In genomic region chr10:108454691-108455117, GRCm38 (mm10) we compare ENCODE assay signal across 8 mouse cellular contexts.
DNase-seq lines count a peak whose midpoint lies in the region; ATAC-seq and TF ChIP-seq lines count a peak whose summit lies in the region.
"Had no signal": no experiment of that assay in that cellular context is flagged by ENCODE, and none has a peak within 500 bp of the region (broad histone marks: within the 10 kb centered on the region; RNA-seq: fewer than 3 reads in every experiment).

No protein-coding gene starts in this region.

- no peaks in the 10 kb centered on the region for H3K36me3 ChIP-seq in lung, embryonic 14.5 days (ENCODE audit: insufficient read depth)
- H3K36me3 ChIP-seq in stomach, postnatal 0 days (ENCODE audit: control insufficient read depth, insufficient read depth, low read length), result no peaks in the 10 kb centered on the region
- no peaks in the 10 kb centered on the region for H3K36me3 ChIP-seq in neural tube, embryonic 15.5 days

- no peak overlapping the region for H3K27ac ChIP-seq in lung, embryonic 14.5 days (ENCODE audit: low read depth)
- H3K27ac ChIP-seq in stomach, postnatal 0 days (replicated peaks), result no peak overlapping the region
- H3K27ac ChIP-seq in neural tube, embryonic 15.5 days (replicated peaks), result no peak overlapping the region

- intact Hi-C loops in left cerebral cortex, postnatal 10 days (cut with DNase I), result loop anchor here (10.0 kb wide), 1 partner anchor 550 kb away; no protein-coding TSS in a partner anchor

- H3K4me3 ChIP-seq in lung, embryonic 14.5 days (ENCODE audit: low read depth, low read length), result no peak overlapping the region
- no peak overlapping the region for H3K4me3 ChIP-seq in stomach, postnatal 0 days (ENCODE audit: low read depth, low read length)
- H3K4me3 ChIP-seq in neural tube, embryonic 15.5 days (replicated peaks), result no peak overlapping the region

- H3K9ac ChIP-seq in lung, embryonic 14.5 days, result no peak overlapping the region
- 0 out of 2 replicates have a peak overlapping the region, but pooled peaks have one; percentile 13 for H3K9ac ChIP-seq in stomach, postnatal 0 days (ENCODE audit: low read length)
- H3K9ac ChIP-seq in neural tube, embryonic 15.5 days (replicated peaks), result no peak overlapping the region

- H3K4me2 ChIP-seq in lung, embryonic 14.5 days, result no peak overlapping the region
- no peak overlapping the region for H3K4me2 ChIP-seq in stomach, postnatal 0 days (replicated peaks; ENCODE audit: low read depth)
- H3K4me2 ChIP-seq in neural tube, embryonic 15.5 days, result no peak overlapping the region

- TF ChIP-seq EP300 in stomach, postnatal 0 days (optimal IDR thresholded peaks at IDR 0.05), result no peak

- no peak for TF ChIP-seq CTCF in lung, embryonic 14.5 days (IDR thresholded peaks at IDR 0.05; ENCODE audit: low read depth)
- 0 out of 2 replicates have a peak, but pooled peaks have one; percentile 4 for TF ChIP-seq CTCF in stomach, postnatal 0 days (IDR thresholded peaks at IDR 0.05; ENCODE audit: low read depth)

- WGBS in lung, embryonic 14.5 days, result 45% methylated on average over 11 of the region's 11 CpGs
- WGBS in stomach, postnatal 0 days, result 54% methylated on average over 11 of the region's 11 CpGs
- 88% methylated on average over 11 of the region's 11 CpGs for WGBS in neural tube, embryonic 15.5 days

- H3K4me1 ChIP-seq in lung, embryonic 14.5 days (ENCODE audit: insufficient read depth), result 0 out of 2 replicates have a peak, but pooled peaks cover 7% of the 10 kb centered on the region
- H3K4me1 ChIP-seq in stomach, postnatal 0 days (replicated peaks; ENCODE audit: control insufficient read depth, insufficient read depth), result no peaks in the 10 kb centered on the region
- no peaks in the 10 kb centered on the region for H3K4me1 ChIP-seq in neural tube, embryonic 15.5 days

- ATAC-seq in lung, embryonic 14.5 days (ENCODE audit: insufficient read depth), result 0 out of 2 replicates have a peak, but pooled peaks have one; percentile 39
- ATAC-seq in stomach, postnatal 0 days (ENCODE audit: low FRiP score, low TSS enrichment), result peak; percentile 77
- ATAC-seq in neural tube, embryonic 15.5 days (ENCODE audit: low FRiP score), result no peak

- no peaks in the 10 kb centered on the region for H3K27me3 ChIP-seq in lung, embryonic 14.5 days (ENCODE audit: insufficient read depth, low read length)
- no peaks in the 10 kb centered on the region for H3K27me3 ChIP-seq in stomach, postnatal 0 days (ENCODE audit: control insufficient read depth, insufficient read depth, low read length)
- no peaks in the 10 kb centered on the region for H3K27me3 ChIP-seq in neural tube, embryonic 15.5 days (replicated peaks)

- no peaks in the 10 kb centered on the region for H3K9me3 ChIP-seq in lung, embryonic 14.5 days (ENCODE audit: low read depth, low read length)
- no peaks in the 10 kb centered on the region for H3K9me3 ChIP-seq in stomach, postnatal 0 days (ENCODE audit: control insufficient read depth, low read length)
- H3K9me3 ChIP-seq in neural tube, embryonic 15.5 days (replicated peaks), result no peaks in the 10 kb centered on the region

- DNase-seq in lung, embryonic 14.5 days, result peak; percentile 46
- DNase-seq in lung, postnatal 10 days, result no peak
- peak; percentile 57 for DNase-seq in kidney, adult 11 months
- peak; percentile 35 to 63 for DNase-seq in left cerebral cortex, postnatal 10 days (ENCODE audit: extremely low spot score in 1 of 2, low spot score in 2 of 2)
- DNase-seq in stomach, postnatal 0 days (ENCODE audit: low spot score), result peak; percentile 39
- no peak for DNase-seq in cerebellum, adult 18-20 months
- DNase-seq: cerebellum, postnatal 25 days had no signal

Comparison
In these comparisons a context has a peak if more than half of its experiments do, and no peak if none do; other contexts are left out.
1. DNase-seq: peak in lung, embryonic 14.5 days (single experiment), kidney, adult 11 months (single experiment), left cerebral cortex, postnatal 10 days (2 of 2) and stomach, postnatal 0 days (single experiment); none in lung, postnatal 10 days (single experiment) and cerebellum, adult 18-20 months (0 of 2).